Mouse (Mus musculus) MEL (cell line): ENCODE measurements around the gene Armc7. TPM values are rescaled to one million over a fixed set of nuclear protein-coding genes. Genes with fewer than 3 reads are reported as not detected.
"Not testable (repeated sequence)": the region's sequence is repeated elsewhere in the genome, so short reads cannot be mapped to it uniquely, and the experiment has no call there.

Source experiments
- DNase-seq: peaks from one replicate; pipeline ENCODE4 v3.0.0; 2011; ENCODE audit warnings: low read depth, low spot score
- H3K27ac ChIP-seq: 2 replicates; pipeline ENCODE4 v1.5.1; 2012; ENCODE audit warnings: low read depth, mild to moderate bottlenecking, control low read depth, low read length, moderate library complexity; ENCODE audit not compliant: control insufficient read depth
- H3K27me3 ChIP-seq, 2 experiments: fragments of 150-350 bp in 1 of 2; sonication (generic) in 1 of 2; 2 replicates each; pipeline ENCODE4 v1.6.1; 2012; ENCODE audit warnings: low read length in 2 of 2, mild to moderate bottlenecking in 2 of 2, improper control_type of control experiment in 1 of 2, moderate library complexity in 1 of 2; ENCODE audit not compliant: insufficient read depth in 2 of 2, control insufficient read depth in 1 of 2
- H3K36me3 ChIP-seq, 2 experiments: 2 replicates each; pipeline ENCODE4 v1.6.1; 2012 to 2014; ENCODE audit warnings: low read length in 2 of 2, improper control_type of control experiment in 1 of 2, inconsistent platforms in 1 of 2, mild to moderate bottlenecking in 1 of 2; ENCODE audit not compliant: insufficient read depth in 2 of 2, control insufficient read depth in 1 of 2
- H3K4me1 ChIP-seq, 2 experiments: fragments of 150-350 bp in 1 of 2; sonication (generic) in 1 of 2; 2 replicates each; pipeline ENCODE4 v1.6.1; 2012; ENCODE audit warnings: low read length in 2 of 2, improper control_type of control experiment in 1 of 2, mild to moderate bottlenecking in 1 of 2; ENCODE audit not compliant: insufficient read depth in 2 of 2, control insufficient read depth in 1 of 2
- H3K4me3 ChIP-seq, 2 experiments: fragments of 150-350 bp in 1 of 2; sonication (generic) in 1 of 2; 2 replicates each; pipeline ENCODE4 v1.5.1; 2012; ENCODE audit warnings: low read depth in 2 of 2, low read length in 2 of 2, mild to moderate bottlenecking in 2 of 2, moderate library complexity in 2 of 2, control low read depth in 1 of 2, improper control_type of control experiment in 1 of 2; ENCODE audit not compliant: control insufficient read depth in 1 of 2, insufficient read depth in 1 of 2
- H3K79me2 ChIP-seq: 2 replicates; pipeline ENCODE4 v1.6.1; 2012; ENCODE audit warnings: mild to moderate bottlenecking, low read length, moderate library complexity; ENCODE audit not compliant: control insufficient read depth, poor library complexity, insufficient read depth
- H3K9ac ChIP-seq: 2 replicates; pipeline ENCODE4 v1.6.1; 2012; ENCODE audit warnings: low read depth, mild to moderate bottlenecking, control low read depth, low read length, moderate library complexity; ENCODE audit not compliant: control insufficient read depth, poor library complexity, severe bottlenecking
- H3K9me3 ChIP-seq: fragments of 150-350 bp; sonication (generic); replicated peaks from 2 replicates; pipeline ENCODE4 v1.6.1; 2012; ENCODE audit warnings: mild to moderate bottlenecking, low read length, improper control_type of control experiment, moderate library complexity; ENCODE audit not compliant: insufficient read depth
- BHLHE40 ChIP-seq: IDR thresholded peaks from 2 replicates; pipeline ENCODE4 v1.6.1; 2012; ENCODE audit warnings: low read depth, mild to moderate bottlenecking, inconsistent platforms, low read length, improper control_type of control experiment, borderline replicate concordance
- EP300 ChIP-seq, 2 experiments: IDR thresholded peaks; 2 replicates each; pipeline ENCODE4 v1.6.1; 2011; ENCODE audit warnings: improper control_type of control experiment in 2 of 2, low read length in 2 of 2, low read depth in 1 of 2, mild to moderate bottlenecking in 1 of 2
- HCFC1 ChIP-seq: IDR thresholded peaks from 2 replicates; pipeline ENCODE4 v1.6.1; 2012; ENCODE audit warnings: low read depth, mild to moderate bottlenecking, inconsistent platforms, low read length, improper control_type of control experiment, moderate library complexity
- JUND ChIP-seq: IDR thresholded peaks from 2 replicates; pipeline ENCODE4 v1.6.1; 2011; ENCODE audit warnings: low read depth, mild to moderate bottlenecking, improper control_type of control experiment, low read length
- MAFK ChIP-seq: IDR thresholded peaks from 2 replicates; pipeline ENCODE4 v1.6.1; 2011; ENCODE audit warnings: low read depth, mild to moderate bottlenecking, low read length, improper control_type of control experiment, borderline replicate concordance
- MEF2A ChIP-seq: IDR thresholded peaks from 2 replicates; pipeline ENCODE4 v1.6.1; 2014; ENCODE audit warnings: low read depth, mild to moderate bottlenecking, inconsistent platforms, low read length, improper control_type of control experiment; ENCODE audit not compliant: poor library complexity, insufficient replicate concordance, severe bottlenecking; ENCODE audit errors: extremely low read depth
- MXI1 ChIP-seq: IDR thresholded peaks from 2 replicates; pipeline ENCODE4 v1.6.1; 2011; ENCODE audit warnings: mild to moderate bottlenecking, low read depth, low read length, improper control_type of control experiment
- MYB ChIP-seq: IDR thresholded peaks from 2 replicates; pipeline ENCODE4 v1.6.1; 2011; ENCODE audit warnings: mild to moderate bottlenecking, low read depth, low read length, improper control_type of control experiment
- NELFE ChIP-seq: IDR thresholded peaks from 2 replicates; pipeline ENCODE4 v1.6.1; 2011; ENCODE audit warnings: low read depth, low read length, improper control_type of control experiment
- NRF1 ChIP-seq: IDR thresholded peaks from 2 replicates; pipeline ENCODE4 v1.6.1; 2014; ENCODE audit warnings: low read depth, mild to moderate bottlenecking, inconsistent platforms, low read length, improper control_type of control experiment, moderate library complexity; ENCODE audit not compliant: poor library complexity, insufficient read depth, severe bottlenecking
- POLR2AphosphoS2 ChIP-seq: IDR thresholded peaks from 2 replicates; pipeline ENCODE4 v1.6.1; 2011; ENCODE audit warnings: low read length, improper control_type of control experiment
- SIN3A ChIP-seq: IDR thresholded peaks from 2 replicates; pipeline ENCODE4 v1.6.1; 2012; ENCODE audit warnings: low read length, improper control_type of control experiment, inconsistent platforms
- TBP ChIP-seq: IDR thresholded peaks from 2 replicates; pipeline ENCODE4 v1.8.0; 2011; ENCODE audit warnings: low read depth, low read length, improper control_type of control experiment
- TCF12 ChIP-seq: IDR thresholded peaks from 2 replicates; pipeline ENCODE4 v1.6.1; 2014; ENCODE audit warnings: low read depth, mild to moderate bottlenecking, inconsistent platforms, low read length, improper control_type of control experiment, moderate library complexity
- USF1 ChIP-seq: IDR thresholded peaks from 2 replicates; pipeline ENCODE4 v1.6.1; 2014; ENCODE audit warnings: low read depth, mild to moderate bottlenecking, inconsistent platforms, low read length, improper control_type of control experiment, moderate library complexity
- ZKSCAN1 ChIP-seq: IDR thresholded peaks from 2 replicates; pipeline ENCODE4 v1.6.1; 2012; ENCODE audit warnings: low read depth, mild to moderate bottlenecking, inconsistent platforms, low read length, improper control_type of control experiment, moderate library complexity
- polyA plus RNA-seq, 2 experiments: library from polyadenylated mRNA; stranded (reverse) in 1 of 2; unstranded in 1 of 2; fragments of >175 nt in 1 of 2; fragments of >200 nt in 1 of 2; gene quantifications; 2 replicates each; pipeline versions ENCODE4 v1.2.1 to v1.2.4; 2012; ENCODE audit warnings: low replicate concordance in 2 of 2, low read depth in 1 of 2; ENCODE audit not compliant: insufficient read length in 2 of 2, insufficient read depth in 1 of 2, missing spikeins in 1 of 2
- total RNA-seq: library from RNA; depleted of rRNA; stranded (reverse); fragments of 300-350 nt; gene quantifications from 2 replicates; pipeline ENCODE4 v1.2.3, GENCODE M21; 2012

Armc7 gene
- total and polyA plus RNA-seq, 3 experiments = 9.1 to 13.1 TPM; not detected in 1

DNA sequence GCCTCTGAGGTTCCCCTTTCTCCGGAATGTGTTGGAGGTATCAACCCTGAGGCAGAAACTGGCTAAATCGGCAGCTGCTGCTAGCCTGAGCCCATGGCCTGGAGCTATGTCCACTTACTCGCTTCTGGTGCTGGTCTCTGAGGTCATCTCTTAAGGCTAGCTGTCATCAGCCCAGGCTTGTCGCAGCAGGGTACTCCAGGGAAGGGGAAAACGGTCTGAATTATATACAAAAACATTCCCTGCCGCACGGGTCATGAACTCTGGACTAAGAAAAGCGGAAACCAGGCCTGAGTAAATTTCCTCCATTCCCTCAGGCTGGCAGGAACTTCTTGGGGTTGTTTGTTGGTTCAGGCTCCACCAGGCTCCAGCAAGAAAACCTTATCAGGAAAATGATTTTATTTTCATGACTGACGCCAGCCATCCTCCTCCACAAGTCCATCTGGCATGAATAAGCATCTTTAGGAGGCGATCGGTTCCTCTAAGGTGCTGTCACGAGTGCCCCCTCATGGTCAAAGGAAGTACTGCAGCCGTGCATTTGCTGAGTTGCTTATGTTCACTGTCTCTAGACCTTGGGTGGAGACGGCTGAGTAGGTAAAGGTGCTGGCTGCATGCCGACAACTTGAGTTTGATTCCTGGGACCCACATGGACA is 1.7 kb upstream of the Armc7 start (continued):
- TF ChIP-seq NELFE = peak; percentile 67; the same call in 1 of the 2 replicates
- peak; percentile 92 for TF ChIP-seq SIN3A
- no peak for TF ChIP-seq ZKSCAN1
- TF ChIP-seq MYB = no peak; the same call in 1 of the 2 replicates
- 0 out of 2 replicates have a peak, but pooled peaks have one; percentile 13 for TF ChIP-seq USF1
- peak; percentile 87; the same call in 1 of the 2 replicates for TF ChIP-seq MAFK
- TF ChIP-seq HCFC1 = peak; percentile 73
- TF ChIP-seq JUND = 0 out of 2 replicates have a peak, but pooled peaks have one; percentile 14
- TF ChIP-seq TCF12 = peak; percentile 79
- no peak for TF ChIP-seq POLR2AphosphoS2
- peak; percentile 73 to 78 for TF ChIP-seq EP300 (IDR thresholded peaks at IDR 0.05; ENCODE audit: low read depth in 1 of 2, low read length in 2 of 2)
- peak; percentile 23; the same call in 1 of the 2 replicates for TF ChIP-seq NRF1
- peak; percentile 46; the same call in 1 of the 2 replicates for TF ChIP-seq BHLHE40

DNA sequence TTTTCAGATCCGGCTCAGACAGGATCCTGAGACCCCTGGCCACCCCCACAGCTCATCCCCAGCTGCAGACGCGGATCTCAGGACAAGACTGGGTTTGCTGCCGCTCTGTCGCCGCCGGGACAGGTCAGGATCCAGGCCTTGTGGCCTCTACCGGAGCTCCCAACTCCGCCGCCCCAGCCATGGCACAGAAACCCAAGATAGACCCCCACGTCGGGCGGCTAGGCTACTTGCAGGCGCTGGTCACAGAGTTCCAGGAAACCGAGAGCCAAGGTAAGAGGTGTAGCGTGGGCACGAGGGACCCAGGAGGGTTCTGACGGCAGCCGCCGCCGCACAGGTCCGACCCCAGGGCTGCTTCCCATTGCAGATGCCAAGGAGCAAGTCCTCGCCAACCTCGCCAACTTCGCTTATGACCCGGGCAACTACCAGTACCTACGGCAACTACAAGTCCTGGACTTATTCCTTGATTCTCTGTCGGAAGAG is 331 bp downstream of the Armc7 start:
- peaks cover 15 to 46% of the 10 kb centered on the region in 2 experiments for H3K4me1 ChIP-seq
- no peaks in the 10 kb centered on the region for H3K9me3 ChIP-seq

DNA sequence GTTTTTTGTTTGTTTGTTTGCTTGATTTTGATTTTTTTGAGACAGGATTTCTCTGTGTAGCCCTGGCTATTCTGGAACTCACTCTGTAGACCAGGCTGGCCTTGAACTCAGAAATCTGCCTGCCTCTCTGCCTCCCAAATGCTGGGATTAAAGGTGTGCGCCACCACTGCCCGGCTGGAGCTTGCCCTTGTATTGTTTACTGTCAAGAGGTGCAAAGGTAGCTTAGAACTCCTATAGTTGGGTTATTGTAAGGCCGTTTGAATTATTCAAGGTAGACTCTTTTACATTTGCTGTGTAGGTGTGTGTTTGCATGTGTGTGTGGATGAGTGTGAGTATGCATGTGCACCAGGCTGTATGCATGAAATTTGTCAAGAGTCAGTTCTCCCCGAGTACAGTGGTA is 1.2 kb downstream of the Armc7 start:
- Histone ChIP-seq H3K36me3 (peaks cover 2 to 32% of the 10 kb centered on the region in 2 experiments; a peak in 3 of 4 replicates), H3K4me1 (peaks cover 15 to 46% of the 10 kb centered on the region in 2 experiments), H3K27ac (peak overlapping the region; percentile 62), H3K4me3 (peak overlapping the region; percentile 90 to 100), H3K9ac (peak overlapping the region; percentile 82)
- not testable (repeated sequence) for H3K9me3 ChIP-seq, H3K27me3 ChIP-seq, H3K79me2 ChIP-seq
- peak; percentile 81 for TF ChIP-seq TBP
- DNase-seq = peak; percentile 42

More for the DNA sequence above, 331 bp downstream of the Armc7 start:
- peak overlapping the region; percentile 82 for H3K9ac ChIP-seq
- H3K27ac ChIP-seq = peak overlapping the region; percentile 31
- TF ChIP-seq POLR2AphosphoS2 = no peak
- no peak for TF ChIP-seq MEF2A
- TF ChIP-seq TBP = 0 out of 2 replicates have a peak, but pooled peaks have one; percentile 2
- TF ChIP-seq BHLHE40 = no peak
- TF ChIP-seq SIN3A = peak; percentile 23
- TF ChIP-seq NRF1 = no peak
- peak; percentile 63; the same call in 1 of the 2 replicates for TF ChIP-seq MXI1
- peaks cover 5% of the 10 kb centered on the region for H3K79me2 ChIP-seq
- H3K4me3 ChIP-seq = peak overlapping the region; percentile 90 to 100
- peaks cover 0 to 32% of the 10 kb centered on the region in 2 experiments; a peak in 2 of 4 replicates for H3K36me3 ChIP-seq
- DNase-seq = peak; percentile 74
- H3K27me3 ChIP-seq = no peaks in the 10 kb centered on the region
